Mouse (Mus musculus) erythroblast, embryonic 14.5 days (primary cell): Measurements from ENCODE around the gene Selenon.

ENCODE experiments used
- GATA1 ChIP-seq: IDR thresholded peaks from 2 replicates; pipeline ENCODE4 v1.6.1; 2012; ENCODE audit warnings: low read length, inconsistent platforms, mixed read lengths
- TAL1 ChIP-seq: IDR thresholded peaks from 3 replicates; pipeline ENCODE4 v1.6.1; 2012; ENCODE audit warnings: low read length, inconsistent platforms, mixed read lengths

DNA sequence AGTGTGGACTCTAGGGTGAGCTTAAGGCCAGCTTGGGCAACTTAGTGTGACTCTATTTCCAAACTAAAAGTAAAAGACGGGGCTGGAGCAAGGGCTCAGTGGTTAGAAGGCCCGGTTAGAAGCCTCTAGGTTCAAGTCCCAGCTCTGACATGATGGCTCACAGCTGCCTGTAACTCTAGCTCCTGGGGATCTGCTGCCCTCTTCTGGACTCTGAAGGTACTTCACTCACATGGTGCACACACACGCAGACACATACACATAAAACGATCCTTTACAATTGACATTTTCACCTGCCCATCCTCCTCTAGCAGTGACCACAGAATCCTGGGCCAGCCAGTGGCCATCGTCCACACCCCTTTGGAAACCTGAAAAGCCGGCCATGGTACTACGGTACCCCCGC is 2.1 kb downstream of the Selenon start:
- no peak for TF ChIP-seq GATA1
- TF ChIP-seq TAL1, result no peak
